Mouse (Mus musculus) gastrocnemius, adult 8-10 months (tissue): ENCODE data around the gene Unkl. TPM values are rescaled to one million over a fixed set of nuclear protein-coding genes. Genes with fewer than 3 reads are reported as not detected.
"Not testable (repeated sequence)": the region's sequence is repeated elsewhere in the genome, so short reads cannot be mapped to it uniquely, and the experiment has no call there.

ENCODE experiments used
- DNase-seq, 2 experiments: peaks; one replicate each; pipeline ENCODE4 v3.0.0; 2022; ENCODE audit warnings: low spot score in 2 of 2
- total RNA-seq, 4 experiments: library from RNA; stranded (reverse); gene quantifications; 2 replicates each; pipeline ENCODE4 v1.2.4; 2022

Unkl gene
- total RNA-seq, 4 experiments from 2014 or later: 3.2 to 5.4 (median 4.3) TPM

DNA sequence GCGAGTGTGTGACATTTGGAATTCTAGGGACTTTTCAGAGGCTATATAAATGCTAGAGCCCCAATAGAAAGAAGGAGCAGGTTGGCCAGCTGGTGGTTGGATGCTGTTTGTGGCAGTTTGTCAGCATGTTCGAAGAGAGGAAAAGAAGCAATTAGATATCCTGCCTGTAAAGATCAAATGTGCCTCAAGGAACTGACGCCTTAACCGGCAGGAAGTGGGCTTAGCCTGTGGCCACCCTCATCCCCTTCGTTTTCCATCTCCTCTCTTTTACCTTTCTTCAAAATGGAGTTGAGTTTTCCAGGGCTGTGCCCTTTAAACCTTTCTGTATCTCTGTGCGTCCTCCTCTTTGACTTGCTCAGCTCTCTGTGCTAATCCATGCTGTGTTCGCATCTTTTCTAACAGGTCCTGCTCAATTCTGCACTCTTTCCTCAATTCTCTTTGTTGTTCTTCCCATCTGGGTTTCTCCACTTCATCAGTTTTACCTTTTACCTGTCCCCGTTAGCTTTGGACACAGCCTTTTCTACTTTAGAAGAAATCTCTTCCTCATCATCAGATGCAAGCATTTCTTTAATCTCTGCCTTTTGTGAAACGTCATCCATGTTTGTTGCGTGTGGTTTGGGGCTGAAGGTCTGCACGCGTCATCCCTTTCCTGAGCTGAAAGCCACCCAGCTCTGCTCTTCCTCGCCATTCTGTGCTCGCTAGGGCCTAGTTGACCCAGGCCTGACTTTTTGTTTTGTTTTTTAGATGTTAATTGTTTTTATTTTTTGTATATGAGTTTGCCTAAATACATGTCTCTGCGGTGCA lies 31.5 kb downstream of the Unkl start:
- DNase-seq: no peak

DNA sequence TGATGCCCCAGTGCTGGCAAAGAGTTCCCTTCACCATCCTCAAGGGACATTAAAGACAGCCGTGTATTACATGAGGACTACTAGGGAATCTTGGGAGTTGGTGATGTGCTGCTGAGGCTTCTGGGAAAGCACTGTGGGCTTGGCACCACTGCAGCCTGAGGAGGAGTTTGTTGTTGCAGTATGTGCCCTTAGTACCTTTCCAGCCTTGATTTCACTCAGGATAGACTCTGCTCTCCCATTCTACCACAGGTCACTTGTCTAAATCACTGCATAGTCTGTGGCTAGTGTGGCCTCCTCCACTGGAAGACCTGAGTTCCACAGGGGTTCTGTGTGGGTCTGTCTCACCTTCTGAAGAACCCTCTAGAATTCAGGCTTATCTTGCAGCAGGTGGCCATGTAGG lies 32.5 kb downstream of the Unkl start:
- DNase-seq: no peak

DNA sequence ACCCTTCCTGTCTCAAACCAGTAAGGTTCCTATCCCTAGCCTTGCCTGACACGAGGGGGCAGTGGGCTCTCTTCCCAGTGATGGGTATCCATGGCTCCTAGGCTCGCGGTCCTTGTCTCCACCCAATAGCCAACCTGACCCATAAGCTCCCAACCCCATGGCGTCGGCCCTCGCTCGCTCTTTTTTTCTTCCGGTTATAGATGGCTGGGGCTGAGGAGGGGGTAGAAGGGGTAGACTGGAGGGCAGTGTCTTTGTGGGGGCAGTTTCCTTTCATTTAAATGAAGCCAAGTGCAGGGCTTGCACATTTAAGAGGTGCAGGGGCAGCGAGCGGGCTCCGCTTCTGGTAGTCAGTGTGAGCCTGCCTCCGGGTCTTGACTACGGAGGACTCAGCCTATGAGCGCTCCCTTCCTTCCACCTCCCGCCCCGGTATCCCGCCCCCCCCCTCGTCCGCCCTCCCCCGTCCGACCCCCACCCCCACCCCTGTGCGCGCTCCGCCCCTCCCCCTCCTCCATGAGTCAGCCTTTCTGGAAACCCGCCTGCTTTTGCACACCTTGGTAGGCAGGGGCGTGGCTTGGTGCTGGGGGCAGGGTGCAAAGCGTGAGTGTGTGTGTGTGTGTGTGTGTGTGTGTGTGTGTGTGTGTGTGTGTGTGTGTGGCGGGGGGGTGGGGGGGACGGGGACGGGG lies 33.8 kb downstream of the Unkl start:
- DNase-seq: no peak

DNA sequence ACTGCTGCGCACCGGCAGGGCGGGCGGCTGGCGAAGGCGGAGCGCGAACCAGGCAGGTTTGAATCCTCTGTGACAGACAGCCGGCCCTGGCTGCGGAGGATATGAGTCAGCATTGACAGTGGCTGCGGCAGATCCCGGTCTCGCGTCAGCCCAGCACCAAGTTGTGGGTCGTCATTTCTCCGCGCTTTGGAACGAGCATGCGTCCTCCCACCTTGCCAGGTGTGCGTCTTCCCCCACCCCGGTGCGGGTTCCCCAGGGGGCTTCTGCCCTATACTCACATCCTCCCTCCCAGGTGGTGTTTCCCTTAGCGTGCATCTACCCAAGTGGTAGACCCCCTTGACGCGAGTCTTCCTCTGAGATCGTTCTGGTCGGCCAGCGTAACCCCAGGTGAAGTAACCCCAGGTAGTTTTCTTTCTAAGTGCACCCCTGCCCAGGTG lies 34.3 kb downstream of the Unkl start:
- DNase-seq: not testable (repeated sequence)

DNA sequence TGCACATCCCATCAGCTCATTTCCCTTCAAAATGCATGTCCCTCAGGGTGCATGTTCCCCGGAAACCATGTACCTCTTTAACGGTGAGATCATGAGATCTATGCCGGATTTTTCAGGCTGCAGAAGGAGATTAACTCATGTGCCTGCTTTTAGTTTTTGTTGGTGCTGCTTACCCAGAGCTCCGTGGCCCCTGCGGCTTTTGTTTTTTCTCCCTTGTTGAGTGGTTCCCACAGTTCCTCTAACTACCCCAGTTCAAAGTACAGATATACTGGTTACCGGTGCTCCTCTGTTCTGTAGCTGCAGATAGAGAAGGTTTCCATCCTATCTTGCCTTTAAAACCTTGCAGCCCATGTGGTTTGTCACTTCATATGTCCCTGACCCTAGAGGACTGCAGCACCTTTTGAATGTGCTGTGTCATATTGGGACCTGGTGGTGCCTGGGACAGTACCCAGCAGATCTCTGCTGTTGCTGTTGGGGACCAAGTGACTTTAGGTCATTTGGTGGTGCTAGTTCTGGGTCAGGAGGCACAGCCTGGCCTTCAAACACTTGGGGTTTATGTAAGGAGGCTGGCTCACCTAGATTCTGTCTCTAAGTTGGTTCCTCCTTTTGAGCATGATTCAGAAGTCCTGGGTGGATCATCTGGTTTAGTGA lies 34.9 kb downstream of the Unkl start:
- no peak for DNase-seq

DNA sequence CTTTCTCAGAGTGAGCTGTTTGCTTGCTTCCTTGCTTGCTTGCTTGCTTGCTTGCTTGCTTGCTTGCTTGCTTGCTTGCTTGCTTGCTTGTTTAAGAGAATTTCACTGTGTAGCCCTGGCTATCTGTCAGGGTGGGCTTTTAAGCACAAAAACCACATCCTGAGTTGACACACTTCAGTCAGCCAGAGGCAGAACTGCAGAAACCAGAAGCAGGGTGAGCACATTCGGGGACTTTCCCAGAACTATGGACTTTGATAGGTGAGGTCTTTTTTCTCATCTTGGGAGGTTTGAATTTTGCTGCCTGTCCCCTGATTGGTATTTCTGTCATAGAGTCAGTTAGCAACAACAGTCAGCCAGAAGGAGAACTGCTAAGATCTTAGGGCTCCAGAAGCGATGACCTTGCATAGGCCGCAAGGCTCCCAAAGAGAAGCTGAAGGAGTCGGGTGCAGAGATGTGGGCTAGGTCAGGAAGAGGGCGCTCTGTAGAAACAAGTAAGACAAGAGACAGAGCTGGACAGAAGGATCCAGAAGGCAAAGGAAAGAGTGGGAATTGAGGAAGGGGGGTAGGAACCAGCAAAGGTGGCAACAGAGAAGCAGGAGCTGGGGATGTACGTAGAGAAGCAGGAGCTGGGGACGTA lies 36.5 kb downstream of the Unkl start:
- no peak for DNase-seq

DNA sequence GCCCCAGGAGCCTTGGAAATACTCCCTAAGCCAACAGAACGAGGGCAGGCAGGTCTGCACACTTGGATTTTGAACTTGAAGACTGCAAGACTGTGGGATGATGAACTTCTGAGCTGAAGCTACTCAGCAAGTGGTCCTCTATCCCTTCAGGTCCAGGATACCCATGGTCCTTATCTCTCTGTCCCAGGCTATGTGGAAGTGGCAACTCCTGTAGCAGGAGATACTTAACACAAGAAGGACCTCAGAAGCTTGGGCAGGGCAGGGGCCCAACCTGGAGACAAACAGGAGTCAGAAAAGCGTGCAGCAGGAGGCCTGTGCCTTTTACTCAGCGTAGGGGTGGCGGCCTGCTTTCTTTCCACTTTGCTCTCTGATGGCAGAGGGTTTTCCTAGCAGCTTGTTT lies 37.5 kb downstream of the Unkl start:
- DNase-seq: no peak

DNA sequence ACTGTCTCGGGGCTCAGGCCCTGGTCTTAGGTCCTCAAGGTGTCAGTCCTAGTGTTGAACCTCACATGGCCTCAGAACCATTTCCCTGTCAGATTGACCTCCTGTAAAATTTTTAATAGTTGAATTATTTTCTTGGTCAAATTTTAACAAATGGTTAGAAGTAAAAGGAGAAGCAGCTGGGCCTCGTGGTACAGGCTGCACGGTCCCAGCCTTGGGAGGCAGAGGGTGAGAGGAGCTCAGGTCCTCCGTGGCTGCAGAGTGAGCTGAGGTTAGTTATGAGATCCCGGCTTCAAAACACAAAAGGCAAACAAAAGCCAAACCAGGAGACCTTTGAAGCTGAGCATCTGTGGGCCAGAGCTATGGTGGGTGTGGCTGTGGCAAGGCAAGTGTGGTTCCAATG lies 39.8 kb downstream of the Unkl start:
- DNase-seq: no peak

DNA sequence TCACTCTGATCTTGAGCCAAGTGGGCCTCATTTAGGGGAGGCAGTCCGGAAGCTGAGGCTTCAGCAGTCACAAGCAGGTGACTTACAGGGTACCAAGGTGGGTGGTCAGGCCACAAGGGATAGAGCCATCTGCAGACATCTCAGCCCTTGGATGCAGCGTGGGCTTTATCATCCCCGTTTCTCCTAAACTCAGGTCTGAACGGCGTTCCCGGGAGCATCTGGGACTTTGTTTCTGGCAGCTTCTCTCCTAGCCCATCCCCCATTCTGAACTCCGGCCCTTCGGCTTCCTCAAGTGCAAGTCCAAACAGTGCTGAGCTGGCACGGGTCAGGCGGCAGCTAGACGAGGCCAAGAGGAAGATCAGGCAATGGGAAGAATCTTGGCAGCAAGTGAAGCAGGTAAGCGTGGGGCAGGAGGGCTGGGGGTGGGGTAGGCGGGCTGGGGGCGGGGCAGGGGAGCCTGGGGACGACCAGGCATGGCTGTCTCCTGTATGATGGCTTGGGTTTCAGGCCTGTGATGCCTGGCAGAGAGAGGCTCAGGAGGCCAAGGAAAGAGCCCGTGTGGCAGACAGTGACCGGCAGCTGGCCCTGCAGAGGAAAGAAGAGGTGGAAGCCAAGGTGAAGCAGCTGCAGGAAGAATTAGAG lies 41.9 kb downstream of the Unkl start:
- DNase-seq: not testable (repeated sequence)

DNA sequence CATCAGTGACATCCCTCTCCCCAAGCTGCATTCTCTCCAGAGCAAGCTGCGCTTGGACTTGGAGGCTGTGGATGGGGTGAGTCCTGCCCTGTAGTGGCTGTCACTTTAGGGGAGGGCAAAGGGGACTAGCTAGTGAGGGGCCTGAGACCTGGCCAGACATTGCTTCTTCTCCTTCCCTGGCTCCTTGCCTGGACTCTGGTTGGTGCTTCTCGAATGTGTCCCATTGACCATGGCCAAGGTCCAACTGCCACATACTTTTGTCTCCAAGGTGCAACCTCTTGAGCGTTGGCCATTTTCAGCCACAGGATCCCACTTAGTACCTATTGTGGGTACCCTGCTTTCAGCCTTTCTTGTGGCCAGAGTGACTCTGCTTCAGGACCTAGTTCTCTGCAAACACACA lies 42.5 kb downstream of the Unkl start:
- DNase-seq: no peak

DNA sequence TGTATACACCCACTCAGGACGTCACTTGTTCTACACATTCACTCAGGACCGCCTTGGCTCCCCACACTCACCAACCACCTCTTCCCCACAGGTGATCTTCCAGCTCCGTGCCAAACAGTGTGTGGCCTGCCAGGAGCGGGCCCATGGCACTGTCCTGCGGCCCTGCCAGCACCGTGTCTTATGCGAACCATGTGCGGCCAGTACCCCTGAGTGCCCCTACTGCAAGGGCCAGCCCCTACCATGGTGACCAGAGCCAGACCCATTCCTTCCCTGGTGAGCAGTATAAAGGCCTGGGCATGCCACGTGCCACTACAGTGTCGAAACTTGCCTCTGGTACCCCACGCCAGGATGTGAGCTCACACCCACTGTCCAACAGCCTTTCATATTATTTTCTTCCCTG lies 43.4 kb downstream of the Unkl start:
- DNase-seq: not testable (repeated sequence)

DNA sequence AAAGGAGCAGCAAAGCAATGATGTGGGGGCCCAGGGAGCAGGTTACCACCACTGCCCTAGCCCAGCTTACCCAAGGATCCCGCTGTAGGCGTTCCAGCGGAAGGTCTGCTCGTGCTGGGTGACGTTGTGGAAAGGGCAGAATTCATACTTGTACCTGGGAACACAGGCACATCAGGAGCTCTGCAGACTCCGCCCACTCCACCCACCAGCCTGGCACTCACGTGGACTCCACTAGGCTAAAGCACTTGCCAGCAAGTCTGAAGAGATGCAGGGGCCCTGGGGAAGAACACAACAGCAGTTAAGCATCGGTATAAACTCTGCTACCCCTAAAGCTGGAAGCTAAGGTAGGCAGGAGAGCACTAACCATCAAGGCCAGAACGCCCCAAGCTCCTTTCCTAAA lies 47.4 kb downstream of the Unkl start:
- DNase-seq: no peak

DNA sequence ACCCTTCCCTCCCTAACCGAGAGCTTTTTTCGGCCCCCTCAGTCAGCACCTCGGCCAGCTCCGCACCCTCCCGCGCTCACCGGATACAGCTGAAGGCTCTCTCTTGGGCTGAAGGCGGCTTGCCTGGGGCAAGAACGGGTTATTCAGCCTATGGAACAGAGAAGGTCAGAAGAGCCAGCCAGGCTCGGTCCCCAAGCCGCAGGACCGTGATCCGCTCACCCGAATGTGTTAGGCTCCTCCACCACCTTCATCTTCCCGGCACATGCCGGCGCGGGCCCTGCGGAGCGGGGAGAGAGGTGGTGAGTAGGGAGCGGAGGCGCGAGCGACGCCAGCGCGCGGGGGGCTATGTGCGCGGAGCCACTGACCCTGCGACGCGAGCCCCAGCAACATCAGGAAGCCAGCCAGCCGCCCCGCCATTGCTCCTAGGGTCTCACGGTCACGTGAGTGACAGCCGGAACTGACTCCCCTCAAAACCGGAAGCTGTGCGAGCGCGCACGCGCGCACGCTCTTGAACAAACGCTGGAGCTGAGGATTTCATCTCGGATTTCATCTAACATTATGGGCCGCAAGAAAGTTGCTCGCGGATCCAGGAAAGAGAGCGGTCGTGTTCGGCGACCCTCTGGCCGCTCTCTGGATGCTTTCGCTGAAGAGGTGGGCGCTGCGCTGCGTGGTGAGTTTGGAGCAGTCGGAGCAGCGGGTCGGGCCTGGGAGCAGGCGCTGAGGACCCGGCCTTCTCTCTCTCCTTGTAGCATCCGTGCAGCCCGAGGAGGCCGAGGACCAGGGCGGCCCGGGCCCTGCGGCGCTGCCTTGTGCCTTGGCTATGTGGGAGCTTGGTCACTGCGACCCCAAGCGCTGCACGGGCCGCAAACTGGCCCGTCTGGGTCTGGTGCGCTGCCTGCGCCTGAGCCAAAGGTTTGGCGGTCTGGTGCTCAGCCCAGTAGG lies 51.8 kb downstream of the Unkl start, which contains the start of the genes Gnptg and Tsr3:
TSS of gene Gnptg (minus strand) at position 430 of the 942 bp plus-strand sequence.
TSS of gene Tsr3 (plus strand) at position 476 of the 942 bp plus-strand sequence.
- DNase-seq: peak; percentile 41 to 79

DNA sequence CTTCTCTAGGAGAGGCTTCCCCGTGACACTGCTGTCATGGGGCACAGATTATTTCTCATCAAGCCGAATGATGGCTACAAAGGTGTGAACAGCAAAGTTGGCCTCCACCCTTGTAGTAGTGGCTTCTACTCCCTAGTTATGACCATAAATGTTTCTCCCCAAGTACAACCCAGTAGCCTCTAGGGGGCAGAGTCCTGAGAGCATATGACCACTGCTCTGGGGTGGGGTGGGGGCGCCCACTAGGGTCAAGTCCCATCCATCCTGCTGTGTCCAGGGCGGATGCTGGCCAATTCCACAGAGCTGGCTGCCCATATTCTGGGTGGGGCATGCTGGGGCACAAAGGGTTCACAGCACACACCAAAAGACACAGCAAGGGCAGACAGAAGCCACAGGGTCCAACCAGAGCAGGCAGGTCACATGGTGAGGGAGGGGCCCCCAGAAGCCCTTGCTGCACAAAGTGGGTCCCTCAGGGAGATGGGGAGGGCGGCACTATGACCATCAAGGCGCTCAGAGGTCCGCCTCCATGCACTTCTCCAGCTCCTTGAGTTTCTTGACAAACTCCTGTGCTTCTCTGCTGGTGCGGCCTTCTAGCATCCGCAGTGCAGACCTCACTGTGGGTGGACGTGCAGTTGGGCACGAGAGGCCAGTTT lies 55.1 kb downstream of the Unkl start:
- DNase-seq: no peak

DNA sequence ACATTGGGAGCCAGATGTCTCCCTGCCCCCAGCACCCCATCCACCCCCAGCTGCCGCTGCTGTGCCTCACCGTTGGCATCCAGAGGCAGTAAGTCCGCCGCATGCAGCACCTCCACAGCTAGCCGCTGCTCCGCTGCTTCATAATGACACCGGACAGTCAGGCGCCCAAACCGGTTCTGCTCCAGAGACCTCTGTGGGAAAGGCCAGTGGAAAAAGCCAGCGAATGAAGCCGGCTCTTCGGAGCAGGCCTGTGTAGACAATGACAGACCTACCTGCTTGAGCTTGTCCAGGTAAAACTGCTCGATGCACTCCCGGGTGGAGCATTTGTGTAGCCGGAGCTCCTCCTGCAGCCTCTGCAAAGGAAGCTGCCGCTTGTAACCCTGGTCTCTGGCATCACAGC lies 56.0 kb downstream of the Unkl start:
- DNase-seq: no peak

DNA sequence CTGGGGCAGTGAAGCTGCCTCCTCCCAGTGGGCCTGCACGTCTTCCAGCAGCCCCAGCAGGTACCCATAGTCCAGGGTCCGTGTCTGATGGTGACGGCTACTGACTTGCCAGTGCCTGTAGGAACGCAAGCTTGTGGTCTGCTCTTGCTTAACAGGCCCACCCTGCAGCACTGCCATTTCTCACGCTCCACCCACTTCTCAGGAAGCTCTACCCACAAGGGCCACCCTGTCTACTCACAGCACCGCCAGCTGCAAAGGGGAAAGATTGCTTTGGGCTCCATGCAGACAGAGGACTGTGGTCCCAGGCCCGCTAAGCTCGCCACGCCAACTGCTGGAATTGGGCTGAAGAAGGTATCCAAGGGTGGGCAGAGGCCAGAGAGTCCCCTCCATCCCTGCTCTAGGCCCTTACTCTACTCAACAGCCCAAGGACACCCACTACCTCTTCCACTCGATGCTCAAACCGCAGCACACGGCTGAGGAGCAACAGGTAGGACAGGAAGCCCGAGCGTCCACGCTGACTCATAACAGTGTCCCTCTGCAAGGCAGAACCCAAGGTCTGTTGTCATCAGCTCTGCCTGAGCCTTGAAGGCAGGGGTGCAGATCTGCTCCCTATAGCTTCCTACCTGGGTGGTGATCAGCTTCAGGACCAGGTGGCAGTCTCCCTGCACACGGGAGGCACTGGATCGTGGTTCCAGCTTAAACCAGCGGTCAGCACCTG lies 60.0 kb downstream of the Unkl start:
- no peak for DNase-seq

DNA sequence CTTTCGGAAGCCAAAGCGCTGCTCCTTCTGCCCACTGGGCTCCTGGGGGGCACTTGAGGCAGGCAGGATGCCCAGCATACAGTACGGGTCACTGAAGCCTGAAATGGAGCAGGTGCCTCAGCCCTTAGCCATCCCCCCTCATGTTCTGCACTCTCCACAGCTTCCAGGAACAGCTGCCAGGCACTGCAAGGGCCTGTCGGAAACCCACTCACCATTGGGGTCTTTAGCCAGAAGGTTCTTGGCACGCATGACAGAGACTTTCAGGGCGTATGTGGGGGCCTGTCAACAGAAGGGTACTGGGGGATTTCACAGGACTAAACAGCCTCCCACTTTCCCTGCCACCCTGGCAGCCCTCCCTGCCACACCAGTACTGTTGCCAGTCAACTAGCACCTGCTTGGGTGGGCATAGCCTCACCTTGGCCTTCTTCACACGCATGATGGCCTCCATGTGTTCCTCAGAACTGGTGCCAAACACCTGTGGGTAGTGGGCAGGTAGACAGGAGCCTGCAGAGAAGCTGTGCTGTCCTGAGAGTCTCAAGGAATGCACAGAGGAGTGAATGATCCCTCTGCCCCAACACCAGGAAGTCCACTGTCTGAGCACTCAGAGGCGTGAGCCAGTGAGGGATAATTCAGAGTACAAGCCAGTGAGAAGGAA lies 62.1 kb downstream of the Unkl start:
- no peak for DNase-seq

DNA sequence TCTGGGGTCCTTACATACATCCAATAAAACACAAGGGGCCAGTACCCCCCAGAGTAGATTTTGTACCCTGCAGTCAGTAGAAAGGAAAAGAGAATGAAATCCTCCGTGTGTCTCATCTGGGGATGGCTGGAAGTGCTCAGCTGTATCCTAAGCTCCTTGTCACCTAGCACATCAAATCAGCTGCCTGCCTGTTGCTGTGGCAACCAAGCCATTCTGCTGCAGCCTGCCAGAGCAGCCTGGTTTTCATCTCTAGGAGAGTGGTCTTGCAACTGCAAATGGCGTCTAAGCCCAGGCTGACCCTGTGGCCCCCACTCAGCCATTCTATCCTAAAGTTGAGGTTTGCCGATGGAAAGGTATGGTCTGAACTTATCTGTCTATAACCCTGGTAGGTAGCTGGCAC lies 64.4 kb downstream of the Unkl start:
- no peak for DNase-seq
